Mouse (Mus musculus) lung, embryonic 15.5 days (tissue): ENCODE measurements at regions not wholly inside any gene's neighbourhood (a gene's known extent, or its start where the extent isn't known, plus 50 kb on each side); places are given as distances from the start of the nearest gene placed in this dataset.

Experiments used
- ATAC-seq: fragments of 200-750 bp; cut with Nextera tagmentation; 2 replicates; pipeline ENCODE4 v1.8.0; 2017; ENCODE audit warnings: moderate number of reproducible peaks, borderline replicate concordance; ENCODE audit not compliant: low FRiP score, low TSS enrichment; ENCODE audit errors: extremely low read depth
- H3K27ac ChIP-seq: fragments of 300-500 bp; sonication (generic); 2 replicates; pipeline ENCODE4 v1.5.1; 2015; ENCODE audit warnings: moderate library complexity, mild to moderate bottlenecking, inconsistent platforms
- H3K27me3 ChIP-seq: fragments of 300-500 bp; sonication (generic); 2 replicates; pipeline ENCODE4 v1.6.1; 2015; ENCODE audit warnings: inconsistent platforms
- H3K36me3 ChIP-seq: fragments of 300-500 bp; sonication (generic); 2 replicates; pipeline ENCODE4 v1.6.1; 2015; ENCODE audit warnings: inconsistent platforms
- H3K4me1 ChIP-seq: fragments of 300-500 bp; sonication (generic); 2 replicates; pipeline ENCODE4 v1.6.1; 2015; ENCODE audit warnings: inconsistent platforms
- H3K4me2 ChIP-seq: fragments of 300-500 bp; sonication (generic); 2 replicates; pipeline ENCODE4 v1.6.1; 2015; ENCODE audit warnings: inconsistent platforms, mild to moderate bottlenecking, moderate library complexity
- H3K4me3 ChIP-seq: fragments of 300-500 bp; sonication (generic); 2 replicates; pipeline ENCODE4 v1.5.1; 2015; ENCODE audit warnings: mild to moderate bottlenecking, inconsistent platforms
- H3K9ac ChIP-seq: fragments of 300-500 bp; sonication (generic); 2 replicates; pipeline ENCODE4 v1.6.1; 2015; ENCODE audit warnings: inconsistent platforms
- H3K9me3 ChIP-seq: fragments of 300-500 bp; sonication (generic); 2 replicates; pipeline ENCODE4 v1.6.1; 2016; ENCODE audit warnings: inconsistent platforms
- WGBS: fragments of 180-500 bp; shearing (Covaris S2); methylation state at CpG from one replicate; pipeline ENCODE4 v1.1.7; 2015; 5-methylcytosine and 5-hydroxymethylcytosine counted together

- no peaks in the 10 kb centered on the region for H3K9me3 ChIP-seq
- H3K27ac ChIP-seq = no peak overlapping the region
- H3K4me1 ChIP-seq = no peaks in the 10 kb centered on the region
- no peak overlapping the region for H3K4me2 ChIP-seq
- no peak overlapping the region for H3K9ac ChIP-seq
- H3K4me3 ChIP-seq = no peak overlapping the region
- no peaks in the 10 kb centered on the region for H3K27me3 ChIP-seq
- ATAC-seq = no peak
- H3K36me3 ChIP-seq = no peaks in the 10 kb centered on the region
- 78% methylated on average over 3 of the region's 3 CpGs for whole genome bisulfite sequencing
These were observed 438.8 kb upstream of the Chrm3 start for GRCm38 (mm10) chr13:10799351-10799913.
